Mouse (Mus musculus) urinary bladder, adult 18-20 months (tissue): ENCODE results near the gene Nfatc4.

Experiments used
- DNase-seq, 2 experiments: peaks; one replicate each; pipeline ENCODE4 v3.0.0; 2022; ENCODE audit warnings: low spot score in 2 of 2, mixed read lengths in 2 of 2

The Nfatc4 gene

GRCm38 (mm10) chr14:55822435-55822990 lies 431 bp upstream of the Nfatc4 start:
- peak in 1 of 2 experiments; percentile 54 for DNase-seq

GRCm38 (mm10) chr14:55824001-55824480 lies 1.1 kb downstream of the Nfatc4 start:
- no peak for DNase-seq

GRCm38 (mm10) chr14:55824481-55825215 lies 1.7 kb downstream of the Nfatc4 start:
- DNase-seq, result peak in 1 of 2 experiments; percentile 31

- peak in 1 of 2 experiments; percentile 26 for DNase-seq
These were observed 2.5 kb downstream of the Nfatc4 start for GRCm38 (mm10) chr14:55825216-55826051.

GRCm38 (mm10) chr14:55826142-55826541 lies 3.2 kb downstream of the Nfatc4 start:
- DNase-seq, result no peak

- no peak for DNase-seq
These were observed 3.8 kb downstream of the Nfatc4 start for GRCm38 (mm10) chr14:55826551-55827340.

- no peak for DNase-seq
These were observed 5.8 kb downstream of the Nfatc4 start for GRCm38 (mm10) chr14:55828716-55829263.

- no peak for DNase-seq
These were observed 6.9 kb downstream of the Nfatc4 start for GRCm38 (mm10) chr14:55829854-55830253.

GRCm38 (mm10) chr14:55830331-55830730 lies 7.4 kb downstream of the Nfatc4 start:
- no peak for DNase-seq

GRCm38 (mm10) chr14:55833126-55833525 lies 10.2 kb downstream of the Nfatc4 start:
- no peak for DNase-seq

GRCm38 (mm10) chr14:55834808-55835533 lies 12.0 kb downstream of the Nfatc4 start:
- DNase-seq, result no peak

- no peak for DNase-seq
These were observed 15.4 kb downstream of the Nfatc4 start for GRCm38 (mm10) chr14:55838312-55838711.

- DNase-seq, result no peak
These were observed 15.8 kb downstream of the Nfatc4 start for GRCm38 (mm10) chr14:55838740-55839139.

GRCm38 (mm10) chr14:55840853-55841366 lies 18.0 kb downstream of the Nfatc4 start:
- DNase-seq, result no peak

GRCm38 (mm10) chr14:55842794-55843193 lies 19.9 kb downstream of the Nfatc4 start:
- DNase-seq, result no peak

- DNase-seq, result no peak
These were observed 22.8 kb downstream of the Nfatc4 start for GRCm38 (mm10) chr14:55845506-55846294.

- no peak for DNase-seq
These were observed 27.9 kb downstream of the Nfatc4 start for GRCm38 (mm10) chr14:55850885-55851284.

GRCm38 (mm10) chr14:55852646-55853551 lies 30.0 kb downstream of the Nfatc4 start:
- DNase-seq, result no peak
